Mouse (Mus musculus) thymus, adult 18-20 months (tissue): ENCODE measurements around the gene Bag5.
"Not testable (repeated sequence)": the region's sequence is repeated elsewhere in the genome, so short reads cannot be mapped to it uniquely, and the experiment has no call there.

ENCODE experiments used
- DNase-seq, 2 experiments: peaks; one replicate each; pipeline ENCODE4 v3.0.0; 2022; ENCODE audit warnings: mixed read lengths in 2 of 2

Gene Bag5

DNA sequence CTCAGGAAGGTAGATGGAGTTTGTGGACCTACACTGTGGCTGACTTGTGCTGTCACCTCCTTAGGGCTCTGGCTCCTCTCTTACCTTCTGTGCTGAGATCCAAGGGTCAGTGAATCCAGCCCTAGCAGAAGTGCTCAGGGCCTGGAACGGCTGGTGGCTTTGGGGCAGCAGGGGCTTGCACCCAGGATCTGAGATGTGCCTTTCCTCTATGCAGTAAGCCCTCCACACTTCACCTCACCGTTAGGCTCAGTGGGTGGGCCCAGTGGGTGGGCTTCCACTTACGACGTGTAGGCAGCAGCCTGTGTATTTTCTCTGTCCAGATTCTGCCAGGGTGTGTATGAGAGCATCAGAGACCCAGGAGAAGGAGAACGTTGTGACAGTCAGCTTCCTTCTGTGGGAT is 19.9 kb upstream of the Bag5 start:
- no peak for DNase-seq

- DNase-seq: peak; percentile 75 to 77
Measured at GRCm38 (mm10) chr12:111731822-111732807, 19.1 kb upstream of the Bag5 start.

DNA sequence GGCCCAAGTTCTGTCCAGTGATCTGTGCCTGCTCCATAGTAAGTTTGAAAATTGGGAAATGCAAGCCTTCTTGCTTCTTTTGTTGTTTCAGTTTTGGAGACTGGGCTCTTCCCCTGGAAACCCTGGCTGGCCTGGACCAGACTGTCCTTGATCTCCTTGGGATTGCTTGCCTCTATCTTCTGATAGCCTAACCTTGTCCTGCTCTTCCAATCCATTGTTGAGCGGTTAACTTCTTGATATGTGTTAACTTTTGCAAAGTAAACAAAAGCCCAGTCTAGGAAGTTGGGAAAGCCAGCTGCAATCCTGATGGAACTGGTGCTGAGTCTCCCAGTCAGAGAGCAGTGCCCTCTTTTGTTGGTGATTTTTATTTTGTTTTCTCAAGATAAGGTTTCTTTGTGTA is 14.9 kb upstream of the Bag5 start:
- DNase-seq: no peak

DNA sequence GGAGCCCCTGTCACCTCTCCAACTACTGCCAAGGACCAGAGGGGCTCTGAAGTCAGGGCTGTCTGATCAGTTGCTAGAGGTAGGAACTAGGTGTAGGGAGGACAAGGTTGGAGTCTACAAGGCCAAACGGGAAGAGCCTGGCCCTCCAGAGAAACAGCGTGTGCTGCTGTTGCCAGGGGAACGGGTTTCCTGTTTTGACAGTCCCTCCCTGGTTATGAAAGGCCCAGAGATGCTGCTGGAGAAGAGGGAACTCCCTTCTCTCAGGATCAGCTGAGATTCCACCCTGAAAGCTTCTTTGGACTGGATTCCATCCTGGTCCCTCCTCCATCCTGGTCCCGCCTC is 13.0 kb upstream of the Bag5 start:
- DNase-seq: no peak

DNA sequence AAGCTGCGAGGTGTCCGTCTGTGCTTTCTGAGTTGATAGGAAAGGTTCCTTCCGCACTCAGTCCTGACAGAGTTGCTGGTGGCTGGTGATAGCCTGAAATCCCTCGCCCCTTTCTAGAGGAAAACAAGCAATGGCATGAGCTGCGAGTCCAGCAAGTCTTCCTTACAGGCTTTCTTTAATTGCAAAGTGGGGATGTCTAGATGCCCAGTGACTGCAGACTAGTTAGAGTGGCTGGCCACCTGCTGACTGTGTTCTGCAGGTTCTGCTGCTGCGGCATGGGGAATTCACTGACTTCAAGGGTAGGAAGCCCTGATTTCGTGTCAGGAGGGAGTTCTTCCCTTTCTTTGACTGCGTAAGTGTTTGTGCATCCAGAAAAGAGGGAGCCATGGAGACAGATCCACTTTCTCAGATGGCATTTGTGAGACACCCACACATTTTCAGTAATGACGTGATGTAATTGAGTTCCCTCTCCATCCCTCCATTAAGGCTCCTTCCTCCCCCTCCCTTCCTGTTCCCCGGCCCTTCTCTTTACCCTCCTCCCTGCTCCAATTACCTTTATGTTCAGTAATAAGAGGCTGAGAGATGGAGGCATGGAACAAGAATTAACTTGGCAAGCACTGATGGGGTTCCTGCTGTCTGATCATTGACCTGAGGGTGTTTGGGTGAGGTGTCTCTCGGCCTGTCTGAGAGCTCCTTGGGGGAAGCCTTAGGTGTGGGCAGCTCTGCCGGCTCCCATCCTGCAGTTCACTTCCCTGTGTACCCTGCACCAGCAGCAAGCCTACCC is 12.5 kb upstream of the Bag5 start:
- no peak for DNase-seq

GRCm38 (mm10) chr12:111724638-111725337 is 11.7 kb upstream of the Bag5 start:
- DNase-seq: no peak

DNA sequence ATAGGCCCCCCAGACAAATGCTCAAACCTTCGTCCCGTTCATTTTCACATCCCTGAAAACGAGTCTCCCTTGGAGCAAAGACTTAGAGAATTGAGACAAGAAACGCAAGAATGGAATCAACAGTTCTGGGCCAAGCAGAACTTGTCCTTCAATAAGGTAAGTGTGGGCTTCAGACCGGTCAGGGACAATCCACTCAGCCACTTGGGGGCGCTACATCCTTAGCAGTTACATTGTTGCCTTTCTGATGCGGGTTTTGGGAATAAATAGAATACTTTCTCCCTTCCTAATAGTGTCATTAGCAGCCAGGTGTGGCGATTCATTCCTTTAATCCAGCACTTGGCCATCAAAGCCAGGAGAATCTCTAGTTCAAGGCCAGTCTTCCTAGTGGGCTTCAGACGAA is 9.6 kb upstream of the Bag5 start:
- no peak for DNase-seq

- DNase-seq: no peak
Measured at GRCm38 (mm10) chr12:111720222-111720621, 7.2 kb upstream of the Bag5 start.

DNA sequence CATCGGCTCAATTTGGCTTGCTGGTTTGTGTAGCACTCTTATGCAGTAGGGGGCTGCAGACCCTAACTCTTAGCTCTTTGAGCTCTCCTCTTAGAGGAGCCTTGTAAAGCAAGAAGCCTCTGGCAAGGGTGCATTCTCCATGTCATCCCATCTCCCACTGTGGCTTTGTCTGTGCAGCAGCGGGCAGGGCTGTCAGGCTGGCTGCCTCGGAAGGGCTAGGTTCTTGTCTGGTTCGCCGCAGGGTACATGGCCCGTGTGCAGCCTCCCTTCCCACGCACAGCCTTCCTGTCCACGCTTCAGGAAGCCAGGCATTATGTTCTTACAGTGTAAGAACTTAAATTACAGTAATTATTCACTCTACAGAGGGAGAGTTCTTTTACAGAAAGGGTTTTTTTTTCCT is 5.6 kb upstream of the Bag5 start:
- no peak for DNase-seq

DNA sequence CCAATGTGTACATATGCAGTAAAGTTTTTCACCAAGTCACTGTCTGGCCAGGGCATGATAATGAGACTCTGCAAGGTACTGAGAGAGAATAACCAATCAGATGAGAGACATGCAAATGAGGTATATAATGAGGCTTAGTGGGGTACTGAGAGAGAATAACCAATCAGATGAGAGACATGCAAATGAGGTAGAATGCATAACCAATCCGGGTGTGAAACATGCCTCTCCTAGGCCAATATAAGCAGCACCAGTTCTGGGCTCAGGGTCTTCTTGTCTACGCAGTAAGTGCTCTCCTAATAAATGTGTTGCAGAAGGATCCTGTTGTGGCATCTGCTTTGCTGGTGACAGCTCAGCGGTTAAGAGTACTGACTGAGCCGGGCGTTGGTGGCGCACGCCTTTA is 3.4 kb upstream of the Bag5 start:
- DNase-seq: no peak

GRCm38 (mm10) chr12:111713880-111714279 is 823 bp upstream of the Bag5 start:
- DNase-seq: not testable (repeated sequence)

GRCm38 (mm10) chr12:111712476-111712875 is 581 bp downstream of the Bag5 start:
- no peak for DNase-seq

DNA sequence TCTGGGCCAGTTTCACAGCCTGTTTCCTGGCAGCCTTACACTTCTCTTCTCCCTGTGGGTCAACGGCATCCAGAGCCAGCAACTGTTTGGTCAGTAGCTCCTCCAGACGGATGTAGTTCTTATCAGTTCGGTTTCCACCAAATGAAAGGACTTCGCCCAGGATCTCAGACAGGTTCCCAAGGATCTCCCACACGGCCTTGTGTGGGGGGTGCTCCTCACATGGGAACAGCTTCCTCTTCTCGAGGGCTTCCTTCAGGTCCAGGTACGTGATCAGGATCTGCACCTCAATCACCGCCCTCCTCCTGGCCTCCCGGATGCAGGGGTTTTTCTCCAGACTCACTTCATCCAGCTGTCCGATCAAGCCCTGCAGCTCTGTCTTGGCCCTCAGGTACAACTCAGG is 3.0 kb downstream of the Bag5 start:
- DNase-seq: no peak

- no peak for DNase-seq
Measured at GRCm38 (mm10) chr12:111708181-111708580, 4.9 kb downstream of the Bag5 start.

- no peak for DNase-seq
Measured at GRCm38 (mm10) chr12:111705186-111705973, 7.7 kb downstream of the Bag5 start.

- DNase-seq: no peak
Measured at GRCm38 (mm10) chr12:111704609-111705008, 8.4 kb downstream of the Bag5 start.

DNA sequence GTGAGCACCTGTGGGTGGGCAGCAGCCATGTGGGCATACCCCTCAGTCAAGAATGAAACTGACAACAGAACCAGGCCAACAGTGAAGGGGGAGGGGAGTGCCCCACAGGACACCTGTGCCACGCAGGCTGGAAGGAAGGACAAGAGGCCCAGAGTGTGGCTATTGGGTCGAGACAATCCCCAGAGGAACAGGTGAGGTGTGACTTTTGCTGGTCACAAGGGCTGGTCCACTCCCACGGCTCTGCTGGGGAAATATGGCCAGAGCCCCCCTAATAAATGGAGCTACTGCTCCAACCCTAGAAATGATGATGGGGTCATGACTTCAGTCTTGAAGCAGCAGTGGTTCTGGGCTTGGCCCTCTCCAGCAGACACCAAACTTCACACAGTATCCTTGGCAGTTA is 9.8 kb downstream of the Bag5 start:
- no peak for DNase-seq

GRCm38 (mm10) chr12:111700920-111701458 is 12.1 kb downstream of the Bag5 start:
- no peak for DNase-seq

- DNase-seq: no peak
Measured at GRCm38 (mm10) chr12:111699542-111699941, 13.5 kb downstream of the Bag5 start.

- DNase-seq: no peak
Measured at GRCm38 (mm10) chr12:111698346-111698913, 14.6 kb downstream of the Bag5 start.

- DNase-seq: no peak
Measured at GRCm38 (mm10) chr12:111697708-111698107, 15.3 kb downstream of the Bag5 start.

DNA sequence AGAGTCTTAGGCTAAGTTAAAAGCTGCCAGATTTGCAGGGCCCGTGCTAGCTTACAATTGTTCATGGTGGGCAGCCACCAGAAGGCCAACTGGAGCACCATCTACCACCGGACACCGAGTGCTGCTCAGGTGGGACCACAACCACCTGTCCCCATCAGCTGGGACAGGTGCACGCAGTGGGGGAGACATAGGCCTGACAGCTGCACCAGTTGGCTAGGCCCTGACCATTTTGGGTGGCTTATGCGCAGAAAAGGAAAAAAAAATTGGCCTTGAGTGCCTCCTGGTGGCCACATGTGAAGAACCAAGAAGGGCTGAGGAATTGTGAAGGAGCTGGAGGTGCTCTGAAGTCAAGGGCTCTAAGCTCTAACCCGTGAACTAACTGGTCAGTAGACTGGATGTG is 16.8 kb downstream of the Bag5 start:
- DNase-seq: peak in 1 of 2 experiments; percentile 59
